Mouse (Mus musculus) megakaryocyte progenitor cell, adult 5-6 weeks (primary cell): ENCODE data around the gene Tdrd5. TPM values are rescaled to one million over a fixed set of nuclear protein-coding genes. Genes with fewer than 3 reads are reported as not detected.
A peak's percentile ranks its signal among the peaks of the same experiment; 100 is the strongest.
"Not testable (repeated sequence)": the region's sequence is repeated elsewhere in the genome, so short reads cannot be mapped to it uniquely, and the experiment has no call there.

ENCODE experiments used
- ATAC-seq: replicated peaks from 2 replicates; pipeline ENCODE4 v1.8.0; 2016; ENCODE audit warnings: mild to moderate bottlenecking, moderate TSS enrichment, inconsistent platforms; ENCODE audit not compliant: poor library complexity
- total RNA-seq, 2 experiments: library from RNA; stranded (forward) in 1 of 2; stranded (reverse) in 1 of 2; fragments of 157-497, 149-512 nt in 1 of 2; fragments of 200-1000 nt in 1 of 2; gene quantifications; 2 replicates each; pipeline versions ENCODE4 v1.2.3 to v1.2.4; 2015 to 2017

The Tdrd5 gene
- total RNA-seq (2015) (0.05 TPM in 1 of 2 replicates, not detected in the other), total RNA-seq (2017) (0.07 TPM in 1 of 2 replicates, not detected in the other)

- peak; percentile 34 for ATAC-seq
Measured at GRCm38 (mm10) chr1:156302911-156303749, at the start of gene Tdrd5. Gene Tdrd5, minus strand, starts transcription at chr1:156303664.

- ATAC-seq = no peak
Measured at GRCm38 (mm10) chr1:156352466-156352865, 49.0 kb upstream of the Tdrd5 start.

GRCm38 (mm10) chr1:156350441-156350840 lies 47.0 kb upstream of the Tdrd5 start:
- no peak for ATAC-seq

DNA sequence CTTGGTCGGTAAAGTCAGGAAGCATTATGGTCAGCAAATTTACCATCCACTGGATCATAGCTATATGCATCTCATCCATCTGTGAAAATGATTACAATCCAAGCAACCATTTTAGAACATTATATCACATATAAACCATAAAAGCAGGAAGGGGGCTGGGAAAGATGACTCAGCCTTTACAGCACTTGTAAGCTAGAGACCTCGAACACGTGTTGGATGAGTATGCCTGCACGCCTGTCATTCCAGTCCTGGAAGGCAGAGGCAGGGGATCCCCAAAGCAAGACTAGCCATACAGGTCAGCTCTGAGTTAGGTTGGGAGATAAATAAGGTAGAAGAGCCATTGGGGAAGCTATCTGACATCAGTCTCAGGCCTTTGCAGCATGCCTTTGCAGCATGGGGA lies 45.6 kb upstream of the Tdrd5 start:
- no peak for ATAC-seq

- no peak for ATAC-seq
Measured at GRCm38 (mm10) chr1:156345633-156346032, 42.2 kb upstream of the Tdrd5 start.

- no peak for ATAC-seq
Measured at GRCm38 (mm10) chr1:156344433-156344832, 41.0 kb upstream of the Tdrd5 start.

DNA sequence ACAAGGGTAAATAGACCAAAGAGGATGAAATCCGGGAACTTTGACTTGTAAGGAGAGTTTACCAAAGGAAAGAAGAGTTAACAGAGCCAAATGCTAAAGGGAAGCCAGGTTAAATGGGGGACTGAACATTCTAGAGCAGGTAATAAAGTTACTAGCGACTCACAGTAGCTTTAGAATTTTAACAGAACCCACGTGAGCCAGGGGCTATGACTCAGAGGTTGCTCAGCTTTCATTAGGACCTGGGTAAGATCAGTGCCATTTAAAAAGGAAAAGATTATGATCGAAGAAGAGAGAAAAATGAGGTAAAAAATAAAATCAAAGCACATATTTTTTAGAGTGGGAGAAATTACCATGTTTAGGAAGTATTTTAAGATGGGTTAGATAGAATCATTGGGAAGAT lies 37.4 kb upstream of the Tdrd5 start:
- ATAC-seq = no peak

DNA sequence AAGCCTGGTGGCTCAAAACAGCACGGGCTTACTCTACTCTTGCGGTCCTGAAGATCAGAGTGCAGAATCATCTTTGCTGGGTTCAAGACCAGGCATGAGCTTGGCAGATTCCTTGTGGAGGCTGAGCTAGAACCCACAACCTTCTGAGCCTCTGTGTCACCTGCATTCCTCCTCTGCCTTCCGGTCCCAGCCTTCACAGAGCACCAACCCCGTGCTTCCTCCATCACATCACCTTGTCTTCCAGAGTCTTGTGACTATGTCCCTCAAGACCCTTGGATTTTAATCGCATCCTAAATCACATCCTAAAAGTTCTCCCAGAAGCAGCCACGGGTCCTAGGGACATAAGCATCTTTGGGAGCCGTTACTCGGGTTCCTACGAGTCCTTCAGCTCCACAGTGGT lies 19.7 kb upstream of the Tdrd5 start:
- no peak for ATAC-seq

GRCm38 (mm10) chr1:156310630-156311029 lies 7.2 kb upstream of the Tdrd5 start, which contains the start of gene Nphs2:
Gene Nphs2, plus strand, starts transcription at chr1:156310727.
- peak; percentile 50 for ATAC-seq

DNA sequence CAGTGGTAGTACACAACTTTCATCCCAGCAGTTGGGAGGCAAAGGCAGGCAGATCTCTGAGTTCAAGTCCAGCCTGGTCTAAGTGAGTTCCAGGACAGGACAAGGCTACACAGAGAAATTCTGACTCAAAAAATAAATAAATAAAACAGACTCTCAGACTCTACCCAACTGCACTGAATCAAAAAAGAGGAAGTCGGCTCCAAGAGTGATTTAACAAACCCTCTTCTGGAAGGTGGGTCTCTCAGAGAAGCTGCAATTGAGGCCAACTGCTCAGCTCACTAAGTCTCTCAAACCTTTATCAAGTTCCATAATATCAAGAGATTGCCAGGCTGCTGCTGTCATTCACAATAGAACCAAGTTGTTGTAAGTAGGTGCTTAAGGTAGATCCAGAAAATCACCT lies 5.1 kb upstream of the Tdrd5 start:
- ATAC-seq = peak; percentile 60

GRCm38 (mm10) chr1:156290016-156290415 lies 13.4 kb downstream of the Tdrd5 start:
- ATAC-seq = no peak

- ATAC-seq = not testable (repeated sequence)
Measured at GRCm38 (mm10) chr1:156289222-156289587, 14.3 kb downstream of the Tdrd5 start.

DNA sequence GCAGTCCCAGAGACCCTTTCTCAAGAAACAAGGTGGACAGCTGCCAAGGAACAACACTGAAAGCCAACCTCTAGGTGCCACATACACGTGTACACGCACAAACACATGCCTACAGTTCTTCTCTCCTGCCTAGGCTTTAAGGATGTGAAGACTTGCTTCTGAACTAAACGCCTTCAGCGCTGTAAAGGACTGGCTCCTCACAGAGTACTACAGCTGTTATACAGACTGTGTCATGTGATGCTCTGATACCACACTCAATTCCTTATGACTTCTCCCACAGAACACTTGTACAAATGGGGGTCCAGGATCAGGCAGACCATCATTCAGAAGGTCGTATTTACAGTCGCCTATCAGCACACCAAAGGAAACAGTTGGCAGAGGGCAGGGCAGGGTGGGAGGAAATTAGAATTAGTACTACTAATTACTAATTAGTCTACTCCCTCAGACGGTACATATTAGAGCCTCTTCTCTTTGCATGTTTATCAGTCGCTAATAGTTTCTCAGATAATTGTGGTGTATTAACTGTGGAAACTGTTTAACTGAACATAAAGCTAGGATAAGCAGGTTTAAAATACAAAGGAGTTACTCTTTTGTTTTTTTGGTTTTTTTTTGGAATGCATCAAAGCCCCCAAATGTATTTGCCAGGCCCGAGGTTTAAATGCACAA lies 14.8 kb downstream of the Tdrd5 start:
- ATAC-seq = no peak

DNA sequence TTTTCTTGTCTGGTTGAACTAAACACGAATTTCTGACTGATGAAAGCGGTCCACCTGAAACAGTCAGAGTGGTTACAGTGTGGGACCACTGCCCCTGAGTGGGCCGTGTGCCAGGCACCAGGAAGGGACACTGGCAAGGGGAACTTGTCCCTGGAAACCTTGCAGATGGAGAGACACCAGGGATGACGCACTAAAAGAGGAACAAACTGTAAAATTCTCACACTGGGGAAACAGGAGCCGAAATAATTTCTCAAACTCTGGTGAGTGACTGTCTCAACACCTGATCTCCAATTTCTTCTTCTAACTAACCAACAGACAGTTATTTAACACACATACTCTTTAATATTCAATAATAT lies 17.9 kb downstream of the Tdrd5 start:
- ATAC-seq = peak; percentile 56

GRCm38 (mm10) chr1:156284851-156285540 lies 18.5 kb downstream of the Tdrd5 start:
- ATAC-seq = no peak

DNA sequence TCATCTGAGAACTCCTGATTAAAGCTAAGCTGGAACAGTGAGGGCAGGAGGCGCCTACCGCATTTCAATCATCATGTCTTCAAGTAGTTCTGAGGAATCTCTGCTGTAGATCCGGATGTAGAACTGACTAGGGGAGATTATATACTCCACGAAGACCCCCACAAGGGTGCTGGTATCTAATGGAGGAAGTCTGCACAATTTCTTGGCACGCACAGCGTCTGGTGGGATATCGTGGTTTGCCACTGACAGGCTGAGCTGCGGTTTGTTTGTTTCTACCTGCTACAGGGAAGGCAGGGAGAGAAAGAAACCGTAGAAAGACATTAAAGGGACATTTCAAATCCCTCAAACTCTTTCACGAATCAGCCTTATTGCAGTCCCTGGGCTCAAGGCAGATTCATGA lies 19.3 kb downstream of the Tdrd5 start:
- ATAC-seq = peak; percentile 70

DNA sequence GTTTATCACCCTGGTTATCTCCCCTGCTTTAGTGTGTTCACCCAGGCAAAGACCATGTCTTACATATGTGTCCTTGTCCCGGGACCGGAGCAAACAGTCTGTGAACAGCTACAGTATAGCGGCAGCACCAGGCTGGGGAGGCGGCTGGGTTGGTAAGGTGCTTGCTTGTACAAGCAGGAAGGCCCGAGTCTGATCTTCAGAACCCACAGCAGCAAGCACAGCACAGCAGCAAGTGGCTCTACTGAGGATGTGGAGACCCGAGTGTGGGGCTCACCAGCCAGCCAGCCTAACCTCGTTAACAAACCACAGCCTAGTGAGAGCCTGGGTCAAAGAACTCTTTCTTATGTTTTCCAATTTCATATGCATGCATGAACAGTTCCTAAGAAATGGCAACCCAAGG lies 23.3 kb downstream of the Tdrd5 start:
- no peak for ATAC-seq

DNA sequence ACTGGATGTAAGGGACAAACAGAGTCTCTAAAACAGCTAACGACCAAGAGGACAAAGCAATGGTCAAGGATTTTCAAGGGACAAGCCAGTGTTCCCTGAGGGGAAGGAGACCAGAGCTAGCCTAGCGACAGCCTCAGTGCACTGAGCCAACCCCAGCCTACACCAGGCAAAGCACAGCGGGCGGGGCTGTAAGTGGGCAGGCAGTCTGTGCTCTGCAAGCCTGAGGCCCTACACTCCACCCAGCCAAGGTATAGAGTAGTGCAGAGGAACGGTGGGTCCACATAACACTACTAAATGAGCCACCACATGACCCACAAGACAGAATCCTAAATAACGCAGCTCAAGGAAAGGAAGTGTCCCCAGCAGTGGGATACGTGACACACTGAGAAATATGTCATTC lies 29.8 kb downstream of the Tdrd5 start:
- ATAC-seq = peak; percentile 63

- ATAC-seq = no peak
Measured at GRCm38 (mm10) chr1:156271654-156272053, 31.8 kb downstream of the Tdrd5 start.

DNA sequence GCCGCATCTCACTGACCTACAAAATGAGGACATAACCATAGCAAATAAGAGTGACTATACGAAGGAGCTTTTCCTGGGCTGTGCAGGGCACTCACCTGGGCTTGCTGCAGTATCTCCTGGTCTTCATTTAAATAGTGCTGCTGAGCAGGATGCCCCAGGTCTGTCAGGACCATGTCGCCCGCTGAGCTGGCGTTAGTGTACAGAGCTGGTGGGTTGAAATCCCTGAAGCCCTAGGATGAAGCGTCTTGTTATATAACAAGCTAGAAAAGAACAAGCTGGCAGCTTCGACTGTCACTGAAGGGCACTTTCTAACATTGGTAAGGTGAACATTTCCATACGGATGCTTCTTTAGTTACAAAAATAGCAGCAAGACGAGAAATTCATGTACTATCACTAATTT lies 33.0 kb downstream of the Tdrd5 start:
- no peak for ATAC-seq

GRCm38 (mm10) chr1:156268546-156268945 lies 34.9 kb downstream of the Tdrd5 start:
- not testable (repeated sequence) for ATAC-seq

- ATAC-seq = no peak
Measured at GRCm38 (mm10) chr1:156263946-156264345, 39.5 kb downstream of the Tdrd5 start.
